Mouse (Mus musculus) kidney, postnatal 4 days (tissue): ENCODE measurements at regions not wholly inside any gene's neighbourhood (a gene's known extent, or its start where the extent isn't known, plus 50 kb on each side); places are given as distances from the start of the nearest gene placed in this dataset.

Experiments used
- DNase-seq, 2 experiments: peaks; one replicate each; pipeline ENCODE4 v3.0.0; 2021; ENCODE audit warnings: mixed read lengths in 2 of 2

GRCm38 (mm10) chr7:36829710-36830109 lies 131.8 kb downstream of the Tshz3 start:
- no peak for DNase-seq

GRCm38 (mm10) chr7:36830155-36830554 lies 132.2 kb downstream of the Tshz3 start:
- DNase-seq = no peak

- DNase-seq = no peak
Measured at GRCm38 (mm10) chr7:36848279-36848678, 150.4 kb downstream of the Tshz3 start.

- peak in 1 of 2 experiments; percentile 9 for DNase-seq
Measured at GRCm38 (mm10) chr7:36851275-36851889, 153.5 kb downstream of the Tshz3 start.

GRCm38 (mm10) chr7:36854308-36854707 lies 156.4 kb downstream of the Tshz3 start:
- DNase-seq = no peak

- DNase-seq = no peak
Measured at GRCm38 (mm10) chr7:36859428-36859827, 161.5 kb downstream of the Tshz3 start.

GRCm38 (mm10) chr7:36862481-36862880 lies 164.6 kb downstream of the Tshz3 start:
- no peak for DNase-seq

- no peak for DNase-seq
Measured at GRCm38 (mm10) chr7:36863745-36864144, 165.8 kb downstream of the Tshz3 start.

GRCm38 (mm10) chr7:36864675-36865074 lies 166.8 kb downstream of the Tshz3 start:
- DNase-seq = no peak

- no peak for DNase-seq
Measured at GRCm38 (mm10) chr7:36866602-36867001, 168.7 kb downstream of the Tshz3 start.

- no peak for DNase-seq
Measured at GRCm38 (mm10) chr7:36874004-36874403, 176.1 kb downstream of the Tshz3 start.

GRCm38 (mm10) chr7:36877686-36878085 lies 179.8 kb downstream of the Tshz3 start:
- no peak for DNase-seq

GRCm38 (mm10) chr7:36892776-36893500 lies 195.0 kb downstream of the Tshz3 start:
- DNase-seq = no peak

GRCm38 (mm10) chr7:36896339-36896738 lies 198.4 kb downstream of the Tshz3 start:
- DNase-seq = peak; percentile 11 to 24

- no peak for DNase-seq
Measured at GRCm38 (mm10) chr7:36901537-36901936, 203.6 kb downstream of the Tshz3 start.

GRCm38 (mm10) chr7:36913304-36913703 lies 215.4 kb downstream of the Tshz3 start:
- no peak for DNase-seq

GRCm38 (mm10) chr7:36914261-36914660 lies 216.3 kb downstream of the Tshz3 start:
- peak in 1 of 2 experiments; percentile 7 for DNase-seq

- DNase-seq = no peak
Measured at GRCm38 (mm10) chr7:36915171-36915570, 217.3 kb downstream of the Tshz3 start.

GRCm38 (mm10) chr7:36917011-36917410 lies 219.1 kb downstream of the Tshz3 start:
- DNase-seq = no peak

GRCm38 (mm10) chr7:36919413-36919812 lies 221.5 kb downstream of the Tshz3 start:
- no peak for DNase-seq

GRCm38 (mm10) chr7:36921003-36921402 lies 223.1 kb downstream of the Tshz3 start:
- peak; percentile 58 to 71 for DNase-seq

GRCm38 (mm10) chr7:36933490-36933889 lies 235.6 kb downstream of the Tshz3 start:
- no peak for DNase-seq

GRCm38 (mm10) chr7:36934792-36935555 lies 237.1 kb downstream of the Tshz3 start:
- DNase-seq = peak in 1 of 2 experiments; percentile 14

- DNase-seq = peak in 1 of 2 experiments; percentile 29
Measured at GRCm38 (mm10) chr7:36940611-36941010, 242.7 kb downstream of the Tshz3 start.
